Mouse (Mus musculus) layer of hippocampus, postnatal 14 days (tissue): ENCODE data around the gene Syde2. TPM values are rescaled to one million over a fixed set of nuclear protein-coding genes. Genes with fewer than 3 reads are reported as not detected.

Experiments
- DNase-seq, 2 experiments: peaks; one replicate each; pipeline ENCODE4 v3.0.0; 2021 to 2022; ENCODE audit warnings: low spot score in 2 of 2, mixed read lengths in 1 of 2
- total RNA-seq, 2 experiments: library from RNA; stranded (reverse); gene quantifications; 2 replicates each; pipeline ENCODE4 v1.2.3; 2021

Gene Syde2
- total RNA-seq, 2 experiments from 2014 or later, result 4.4 to 5.0 TPM

DNA sequence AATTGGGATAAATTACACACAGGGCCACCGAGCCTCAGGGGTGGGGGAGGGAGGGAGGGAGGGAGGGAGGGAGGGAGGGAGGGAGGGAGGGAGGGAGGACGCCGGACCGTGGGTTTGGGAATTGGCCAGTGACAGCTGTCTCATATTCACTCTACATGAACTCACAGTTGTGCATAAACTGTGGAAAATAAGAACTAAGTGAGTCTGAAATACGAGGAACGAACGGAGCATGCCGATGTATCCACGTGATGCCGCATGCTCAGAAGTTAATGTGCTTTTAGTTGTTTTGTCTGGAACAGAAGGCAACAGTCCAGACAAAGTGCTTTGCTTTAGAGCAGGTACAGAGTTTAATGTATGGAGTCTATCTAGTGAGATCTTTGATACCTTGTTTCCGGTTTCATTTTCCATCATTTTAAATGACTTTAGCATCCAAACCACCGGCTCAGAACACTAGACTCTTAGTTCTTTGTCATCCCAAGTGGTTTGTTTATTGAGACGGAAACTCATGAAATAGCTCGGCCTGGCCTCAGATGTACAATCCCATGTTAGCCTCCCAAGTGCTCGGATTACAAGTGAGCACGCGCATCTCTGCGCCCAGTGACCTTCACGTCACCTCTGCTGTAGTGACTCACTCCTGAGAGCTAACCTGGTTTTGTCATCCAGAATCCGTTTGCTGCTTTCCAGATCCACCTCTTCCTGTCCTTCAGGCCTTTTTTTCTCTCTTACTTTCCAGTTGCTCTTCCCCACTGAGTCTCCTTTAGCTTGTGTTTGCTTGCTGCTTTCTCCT lies 22.4 kb downstream of the Syde2 start:
- no peak for DNase-seq

DNA sequence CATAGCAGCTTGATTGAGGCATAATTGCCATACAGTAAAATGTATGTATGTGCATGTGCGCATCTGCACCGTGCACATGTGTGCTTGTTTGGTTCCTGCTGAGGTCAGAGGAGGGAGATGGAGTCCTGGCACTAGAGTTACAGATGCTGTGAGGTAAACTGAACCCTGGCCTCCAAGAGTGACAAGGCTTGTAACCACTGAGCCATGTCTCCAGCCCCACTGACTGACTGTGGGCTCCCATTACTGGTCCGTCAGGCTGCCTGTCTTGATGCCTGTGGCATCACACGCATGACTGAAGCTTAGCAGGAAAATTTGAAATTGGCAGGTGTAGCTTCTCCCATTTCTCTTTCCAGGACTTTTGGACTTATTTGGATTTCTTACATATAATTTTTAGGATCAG lies 23.1 kb downstream of the Syde2 start:
- no peak for DNase-seq

DNA sequence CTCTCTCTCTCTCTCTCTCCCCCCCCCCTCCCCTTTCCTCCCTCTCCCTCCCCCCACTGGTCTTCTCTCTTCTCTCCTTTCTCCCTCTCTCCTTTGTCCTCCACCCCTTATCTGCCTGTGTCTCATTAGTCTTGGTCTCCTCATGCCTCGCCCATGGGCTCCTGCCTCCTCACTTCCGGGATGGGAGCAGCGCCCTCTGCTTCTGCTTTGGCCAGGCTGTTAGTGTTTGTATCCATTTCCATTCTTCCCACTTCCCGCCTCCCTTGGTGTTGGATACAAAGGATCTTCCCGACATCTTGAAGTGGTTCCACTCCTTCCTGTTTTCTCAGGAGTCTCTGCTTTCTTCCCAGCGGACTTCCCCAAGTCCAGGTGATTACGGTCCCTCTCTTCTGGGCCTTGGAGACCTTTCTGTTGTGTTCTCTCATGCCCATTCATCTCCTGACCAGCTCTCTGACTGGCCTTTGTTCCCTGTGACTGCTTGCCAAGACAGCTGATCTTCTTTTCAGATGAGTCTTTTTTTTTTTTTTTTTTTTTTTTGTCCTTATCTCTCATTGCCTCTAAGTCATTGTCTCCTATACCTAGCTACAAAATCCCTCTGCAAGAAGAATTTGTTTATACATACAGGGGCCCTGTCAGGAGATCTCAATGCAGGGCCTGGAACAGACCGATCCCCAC lies 24.0 kb downstream of the Syde2 start:
- DNase-seq, result no peak

DNA sequence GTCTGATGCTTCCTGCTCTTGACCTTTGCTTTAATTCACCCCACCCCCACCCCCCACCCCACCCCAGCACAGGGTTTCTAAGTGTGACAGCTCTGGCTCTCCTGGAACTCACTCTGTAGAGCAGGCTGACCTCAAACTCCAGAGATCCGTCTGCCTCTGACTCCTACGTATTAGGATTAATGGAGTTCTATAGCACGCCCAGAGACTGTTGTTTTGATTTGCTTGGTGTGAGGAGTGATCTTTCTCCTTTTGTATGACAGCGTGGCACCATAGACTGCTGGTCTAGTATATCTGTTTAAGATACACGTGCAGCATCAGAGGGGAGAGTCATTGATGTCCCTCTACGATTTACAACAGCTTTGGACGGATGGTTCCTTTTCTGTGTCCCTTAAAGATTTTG lies 25.8 kb downstream of the Syde2 start:
- no peak for DNase-seq

DNA sequence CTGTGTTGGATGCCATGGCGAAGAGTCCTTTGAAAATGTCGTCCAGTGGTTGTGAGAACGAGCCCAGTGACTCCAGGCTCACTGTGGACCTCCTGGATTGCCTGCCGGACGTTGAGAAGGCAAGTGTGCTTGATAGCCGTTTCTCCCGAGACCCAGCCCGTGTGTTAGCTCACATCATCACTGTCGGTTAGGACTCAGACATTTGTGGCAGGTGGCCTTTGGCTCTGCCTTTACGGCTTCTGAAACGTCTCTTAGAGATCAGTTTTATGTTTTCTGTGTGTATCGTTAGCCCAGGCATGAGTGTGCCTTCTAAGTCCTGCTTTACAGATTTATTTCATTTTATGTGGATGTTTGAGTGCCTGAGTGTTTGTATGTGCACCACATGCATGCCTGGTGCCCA lies 26.7 kb downstream of the Syde2 start:
- DNase-seq, result no peak

DNA sequence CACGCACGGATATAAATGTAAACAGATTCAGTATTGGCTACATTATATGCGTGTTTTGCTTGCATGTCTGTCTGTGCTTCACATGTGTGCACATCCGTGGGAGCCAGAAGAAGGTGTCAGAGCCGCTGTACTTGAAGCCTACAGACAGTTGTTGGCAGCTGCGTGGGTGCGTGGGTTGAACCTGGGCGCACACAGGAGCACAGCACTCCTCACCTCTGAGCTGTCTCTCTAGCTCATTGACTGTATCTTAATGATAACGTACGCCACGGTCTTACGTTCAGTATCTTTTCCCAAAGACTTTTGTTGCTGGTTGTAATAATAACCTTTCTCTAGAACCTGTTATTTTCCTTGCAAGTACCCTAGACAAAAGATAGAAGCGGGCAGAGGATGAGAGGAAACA lies 29.3 kb downstream of the Syde2 start:
- DNase-seq, result no peak

DNA sequence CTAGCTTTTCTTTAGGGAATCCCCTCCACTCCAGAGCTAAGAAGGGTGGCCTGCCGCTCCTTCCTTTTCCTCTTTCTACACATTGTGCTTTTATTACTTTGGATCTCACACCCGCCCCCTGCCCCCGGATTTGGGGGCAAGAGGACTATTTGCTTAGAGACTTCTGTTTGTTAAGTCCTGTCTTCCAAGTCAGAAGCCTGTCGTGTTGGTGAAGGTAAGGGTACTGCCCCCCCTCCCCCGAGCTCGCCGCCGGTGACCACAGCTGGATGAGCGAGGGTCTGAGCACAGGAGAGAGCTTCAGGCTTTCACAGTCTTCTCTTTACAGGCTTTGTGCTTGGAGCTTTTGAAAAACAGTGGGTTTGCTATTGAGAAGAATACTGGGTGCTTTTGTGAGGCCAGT lies 29.9 kb downstream of the Syde2 start:
- DNase-seq, result no peak

DNA sequence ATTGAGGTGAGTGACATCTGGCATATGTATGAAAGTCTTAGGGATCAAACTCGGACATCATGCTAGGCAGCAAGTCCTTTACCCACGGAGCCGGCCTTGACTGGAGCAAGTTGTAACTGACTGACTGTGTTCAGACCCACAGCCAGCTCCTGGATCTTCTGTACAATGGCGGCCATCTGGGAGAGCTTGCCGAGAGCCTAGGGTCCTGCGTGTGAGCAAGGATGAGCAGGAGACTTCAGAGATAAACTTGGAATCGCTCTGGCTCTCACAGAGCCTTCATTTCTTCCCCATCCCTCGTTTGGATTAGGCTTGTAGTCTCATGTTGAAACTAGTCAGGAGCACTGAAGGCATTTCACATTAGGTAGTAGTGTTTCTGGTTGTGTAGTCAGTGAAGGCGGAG lies 34.6 kb downstream of the Syde2 start:
- no peak for DNase-seq

DNA sequence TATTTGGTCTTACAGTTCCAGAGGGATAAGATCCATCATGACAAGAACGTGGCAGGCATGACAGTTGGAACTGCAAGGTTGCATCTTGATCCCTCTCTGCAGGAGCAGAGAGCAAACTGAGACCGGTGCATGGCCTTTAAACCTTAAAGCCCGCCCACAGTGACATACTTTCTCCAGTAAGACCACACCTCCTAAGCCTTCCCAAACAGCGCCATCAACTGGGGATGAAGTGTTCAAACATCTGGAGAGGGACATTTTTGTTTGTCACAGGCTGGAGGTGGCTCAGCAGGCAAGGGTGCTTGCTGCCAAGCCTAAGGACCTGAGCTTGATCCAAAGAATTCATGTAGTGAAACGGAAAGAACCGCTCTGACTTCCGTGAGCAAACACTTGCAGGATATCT lies 37.1 kb downstream of the Syde2 start:
- no peak for DNase-seq

DNA sequence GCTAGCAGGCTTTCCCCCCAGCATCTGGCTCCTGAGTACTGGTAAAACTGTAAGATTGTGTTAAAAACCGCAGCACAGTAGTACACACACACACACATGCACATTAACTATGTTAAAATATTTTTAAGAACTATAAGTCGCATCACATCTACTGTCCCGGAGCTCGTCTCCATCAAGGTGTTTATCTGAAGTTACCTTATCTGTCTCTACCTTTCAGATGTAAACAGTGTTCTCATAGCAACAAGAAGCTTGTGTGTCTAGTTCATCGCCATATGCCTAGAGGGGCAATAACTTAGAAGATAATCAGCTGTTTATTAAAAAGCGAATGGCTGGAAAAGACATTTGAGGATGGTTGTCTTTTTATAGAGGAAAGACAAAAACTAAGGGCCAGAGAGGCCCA lies 37.8 kb downstream of the Syde2 start:
- DNase-seq, result no peak

DNA sequence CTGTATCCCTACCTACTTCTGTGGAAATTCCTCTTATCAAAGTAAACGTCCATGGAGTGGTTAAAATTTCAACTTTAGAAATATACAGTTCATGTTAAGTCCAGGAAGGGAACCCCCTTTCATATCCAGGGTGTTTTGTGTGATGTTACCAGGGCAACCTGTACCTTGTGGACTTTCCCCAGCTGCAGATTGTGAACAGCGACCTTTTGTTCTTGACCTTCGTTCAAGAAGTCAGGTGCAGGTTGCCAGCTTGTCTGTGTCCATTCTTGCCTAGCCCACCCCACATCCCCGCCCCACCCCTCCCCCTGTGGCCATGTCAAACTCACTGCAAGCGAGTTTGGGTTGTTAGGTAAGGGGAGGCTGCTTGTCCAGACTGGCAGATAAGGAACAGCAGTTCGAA lies 39.4 kb downstream of the Syde2 start:
- DNase-seq, result no peak

DNA sequence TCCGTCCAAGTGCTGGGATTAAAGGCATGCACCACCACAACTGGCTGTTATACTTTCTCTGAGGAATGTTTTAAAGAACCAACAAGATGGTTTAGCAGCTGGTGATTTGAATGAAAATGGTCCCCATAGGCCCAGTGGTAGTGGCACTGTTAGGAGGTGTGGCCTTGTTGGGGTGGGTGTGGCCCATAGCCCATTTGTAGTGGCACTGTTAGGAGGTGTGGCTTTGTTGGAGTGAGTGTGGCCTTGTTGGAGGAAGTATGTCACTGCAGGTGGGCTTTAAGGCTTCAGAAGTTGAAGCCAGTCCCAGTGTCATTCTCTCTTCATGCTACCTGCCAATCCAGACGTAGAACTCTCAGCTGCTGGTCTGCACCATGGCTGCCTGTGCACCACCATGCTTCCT lies 40.7 kb downstream of the Syde2 start:
- no peak for DNase-seq

DNA sequence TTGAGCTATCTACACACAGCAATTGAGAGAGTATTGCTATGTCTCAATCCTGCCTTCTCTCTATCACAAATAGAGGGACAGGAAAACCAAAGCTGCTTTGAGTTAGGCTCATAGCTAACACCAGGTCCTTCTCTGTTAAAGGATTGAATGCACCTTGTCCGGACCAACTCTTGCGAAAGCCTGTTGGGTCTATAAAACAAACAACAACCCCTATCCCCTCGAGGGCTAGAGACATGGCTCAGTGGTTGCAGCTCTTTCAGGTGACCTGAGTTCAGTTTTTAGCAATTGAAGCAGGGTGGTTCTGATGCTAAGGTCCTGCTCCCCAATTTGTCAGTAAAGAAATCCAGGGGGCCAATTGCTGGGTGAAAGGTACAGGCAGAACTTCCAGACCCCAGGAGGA lies 41.6 kb downstream of the Syde2 start:
- no peak for DNase-seq

DNA sequence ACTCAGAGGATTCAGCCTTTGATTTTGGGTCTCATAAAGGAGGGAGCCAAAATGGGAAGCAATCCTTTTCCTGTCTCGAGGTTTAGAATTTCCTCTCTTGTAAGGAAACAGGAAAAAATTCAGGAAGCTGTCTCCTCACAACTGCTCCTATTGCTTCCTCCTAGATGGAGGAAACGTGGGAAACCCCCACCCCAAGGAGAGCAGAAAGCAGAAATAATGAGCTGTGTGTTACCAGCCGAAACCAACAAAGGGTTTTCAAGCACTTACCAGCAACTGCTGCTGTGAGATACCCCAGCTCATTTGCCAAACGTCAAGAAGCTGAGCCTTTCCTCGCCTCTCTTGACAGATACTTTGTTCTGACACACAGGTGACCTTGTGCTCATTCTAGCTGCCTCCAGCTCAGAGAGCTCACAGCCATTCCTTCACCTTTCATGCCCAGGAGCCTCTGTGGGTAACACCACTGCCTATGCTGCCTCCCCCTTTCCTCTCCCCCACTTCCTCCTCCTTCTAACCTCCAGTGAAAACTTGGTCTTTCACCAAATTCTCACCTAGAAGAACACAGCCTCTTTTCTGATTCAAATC lies 42.7 kb downstream of the Syde2 start:
- no peak for DNase-seq

DNA sequence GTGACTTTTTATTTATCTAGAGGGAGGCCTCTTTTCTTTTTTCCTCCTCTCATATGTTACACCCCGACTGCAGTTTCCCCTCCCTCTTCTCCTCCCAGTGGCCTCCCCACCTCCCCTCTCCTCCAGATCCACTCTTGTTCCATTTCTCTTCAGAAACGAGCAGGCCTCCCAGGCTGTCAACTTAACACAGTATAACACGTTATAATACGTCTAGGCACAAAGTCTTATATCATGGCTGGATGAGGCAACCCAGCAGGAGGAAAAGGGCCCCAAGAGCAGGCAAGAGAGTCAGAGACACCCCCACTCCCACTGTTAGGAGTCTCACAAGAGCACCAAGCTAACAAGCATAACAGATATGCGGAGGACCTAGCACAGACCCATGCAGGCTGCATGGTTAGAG lies 45.3 kb downstream of the Syde2 start:
- no peak for DNase-seq

DNA sequence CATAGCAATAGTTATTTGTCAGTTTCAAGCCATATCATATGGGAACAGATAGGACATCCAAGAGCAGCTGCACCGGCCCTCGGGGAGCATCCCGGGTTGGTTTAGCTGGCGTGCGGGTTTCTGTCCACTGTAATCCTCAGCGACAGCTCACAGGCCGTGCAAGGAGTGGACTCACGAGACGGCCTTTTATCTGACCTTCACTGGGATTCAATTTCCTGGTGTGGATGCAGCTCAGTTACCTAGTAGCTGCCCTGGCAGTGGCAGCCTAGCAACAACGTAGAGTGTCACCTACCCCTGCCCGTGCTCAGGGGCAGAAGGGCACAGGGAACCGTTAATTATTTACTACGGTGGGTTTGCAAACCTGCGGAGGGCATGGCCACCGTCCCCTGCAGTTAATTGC lies 50.2 kb downstream of the Syde2 start:
- no peak for DNase-seq

DNA sequence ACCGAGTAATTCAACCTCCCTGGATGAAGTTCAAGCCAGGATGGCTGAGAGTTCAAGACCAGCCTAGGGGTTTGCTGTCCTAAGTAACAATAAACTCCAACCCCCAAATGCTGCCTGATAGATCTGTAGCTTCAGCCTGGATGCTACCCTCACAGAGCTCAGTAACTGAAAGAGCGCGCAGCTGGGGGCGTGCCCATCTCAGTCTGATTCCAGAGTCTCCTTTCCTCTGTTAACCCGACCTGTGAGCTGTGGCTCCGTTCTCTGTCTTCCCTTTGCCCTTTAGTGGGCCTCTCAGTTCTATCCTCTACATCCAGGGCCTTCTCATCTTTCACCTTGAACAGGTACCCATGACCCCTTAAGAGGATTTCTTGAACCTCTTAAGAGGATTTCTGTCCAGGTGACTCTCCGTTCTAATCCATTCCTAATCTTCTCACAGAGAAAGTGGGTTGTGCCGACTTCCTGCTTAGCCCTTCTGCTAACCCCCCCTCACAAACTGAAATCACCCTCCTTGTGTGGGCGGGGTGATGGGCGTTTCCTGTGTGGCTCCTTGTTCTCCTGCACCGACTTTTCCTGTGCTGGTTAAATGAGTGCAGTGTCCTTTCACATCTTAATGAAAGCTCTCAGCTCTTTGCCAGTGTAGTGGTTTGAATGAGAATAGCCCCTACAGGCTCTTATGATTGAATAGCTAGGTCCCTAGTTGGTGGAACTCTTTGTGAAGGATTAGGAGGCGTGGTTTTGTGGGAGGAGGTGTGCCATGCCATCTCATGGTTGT lies 51.6 kb downstream of the Syde2 start:
- DNase-seq, result no peak

DNA sequence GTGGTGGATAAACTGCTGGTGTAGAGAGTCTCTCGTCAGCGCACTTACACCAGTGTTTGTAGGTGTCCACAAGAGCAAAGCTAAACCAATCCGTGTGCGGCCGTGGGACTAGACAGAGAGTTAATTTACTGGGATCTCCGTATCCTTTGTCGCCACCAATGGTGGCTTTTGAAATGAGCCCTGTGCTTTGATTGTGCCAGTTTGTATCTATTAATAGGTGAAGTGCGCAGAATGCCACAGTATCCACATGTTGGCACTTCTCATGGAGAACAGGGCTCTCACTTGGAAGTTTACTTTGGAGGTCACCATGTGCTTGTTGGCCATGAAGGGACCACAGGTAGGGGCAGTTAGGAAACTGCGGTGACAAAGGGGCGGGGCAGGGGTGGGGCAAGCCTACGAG lies 53.7 kb downstream of the Syde2 start:
- DNase-seq, result no peak

DNA sequence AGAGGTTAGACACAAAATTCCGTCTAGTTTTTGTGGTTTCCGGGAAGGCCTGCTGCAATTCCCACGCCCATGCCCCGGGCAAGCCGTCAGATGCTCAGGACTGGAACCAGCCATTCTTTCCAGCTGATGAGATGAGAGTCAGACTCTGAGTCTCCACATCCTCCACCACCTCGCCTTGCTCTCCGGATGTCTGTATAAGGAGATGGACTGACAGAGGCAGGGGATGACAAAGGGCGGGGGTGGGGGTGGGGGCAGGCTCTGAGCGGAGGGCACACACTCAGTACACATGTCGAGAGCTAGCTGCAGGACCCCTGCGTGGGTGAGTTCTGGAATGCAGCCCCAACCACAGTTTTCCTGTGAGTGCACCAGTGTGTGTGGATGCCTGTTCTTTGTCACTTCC lies 57.3 kb downstream of the Syde2 start:
- no peak for DNase-seq

DNA sequence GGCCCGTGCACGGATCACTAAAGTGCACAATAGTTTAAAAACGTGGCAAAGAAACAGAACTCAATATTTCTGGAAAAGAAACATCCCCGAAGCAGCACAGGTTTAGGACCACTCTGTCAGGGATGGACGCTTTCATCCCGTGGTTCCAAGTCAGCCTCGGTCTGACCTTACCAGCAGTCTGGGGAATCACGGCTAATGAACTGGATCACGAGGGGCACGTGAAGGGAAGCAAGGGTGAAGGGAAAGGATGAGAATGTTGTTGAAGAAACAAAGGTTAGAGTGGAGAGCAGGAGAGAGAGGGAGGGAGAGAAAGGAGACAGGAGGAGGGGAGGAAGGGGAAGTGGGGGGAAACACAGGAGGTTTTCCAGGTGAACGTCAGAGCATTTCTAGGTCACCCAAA lies 58.4 kb downstream of the Syde2 start:
- DNase-seq, result no peak

DNA sequence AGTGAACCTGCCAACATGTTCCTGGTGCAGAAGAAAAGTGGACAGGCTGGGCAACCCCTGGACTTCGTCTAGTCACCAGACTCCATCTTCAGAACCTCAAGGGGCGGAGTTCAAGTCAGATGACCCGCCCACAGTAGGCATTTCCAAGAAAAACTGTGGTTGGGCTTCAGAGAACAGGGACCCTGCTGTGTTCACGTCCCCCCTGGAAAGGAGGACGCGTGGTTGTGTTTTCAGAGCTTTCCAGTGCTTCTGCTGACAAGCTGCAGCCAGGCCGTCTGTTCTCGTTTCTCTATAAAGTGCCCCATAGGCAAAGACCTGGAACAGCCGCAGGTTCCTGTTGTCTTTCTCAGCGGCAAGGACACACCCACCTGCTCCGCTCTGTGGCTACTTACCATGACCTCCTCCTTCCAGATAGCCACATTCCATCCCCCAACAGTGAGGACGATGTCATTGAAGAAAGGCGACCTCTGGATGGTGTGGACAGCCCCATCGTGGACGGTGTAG lies 60.1 kb downstream of the Syde2 start:
- peak in 1 of 2 experiments; percentile 9 for DNase-seq

DNA sequence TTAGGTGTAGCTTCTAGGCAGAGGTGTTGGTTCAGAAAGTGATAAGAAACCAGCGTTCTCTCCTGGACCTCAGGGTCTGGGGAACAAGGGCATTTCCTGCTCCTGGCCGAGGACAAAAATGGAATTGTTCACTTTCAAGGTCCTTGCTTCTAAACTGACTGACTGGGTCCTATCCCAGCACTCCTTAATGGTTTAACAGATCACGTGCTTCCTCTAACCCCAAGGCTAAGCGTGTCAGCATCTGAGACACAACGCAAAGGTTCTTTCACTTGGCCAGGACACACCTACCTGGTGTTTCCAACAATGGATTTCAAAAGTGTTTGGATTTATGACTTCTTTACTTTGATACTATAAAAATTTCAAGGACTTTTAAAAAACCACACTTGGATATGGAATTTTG lies 62.3 kb downstream of the Syde2 start:
- DNase-seq, result no peak
